Mouse (Mus musculus) megakaryocyte, embryonic 14.5 days (primary cell): ENCODE measurements around the gene Slc7a5.

ENCODE experiments used
- FLI1 ChIP-seq: IDR thresholded peaks from 2 replicates; pipeline ENCODE4 v1.6.1; 2012; ENCODE audit warnings: low read length, inconsistent platforms, mixed read lengths
- GATA1 ChIP-seq: IDR thresholded peaks from 3 replicates; pipeline ENCODE4 v1.6.1; 2012; ENCODE audit warnings: mixed read lengths, low read length, inconsistent platforms, borderline replicate concordance

- TF ChIP-seq GATA1 (no peak), FLI1 (no peak)
Observed at GRCm38 (mm10) chr8:121850821-121851470, 56.5 kb downstream of the Slc7a5 start.
